Mouse (Mus musculus) cortical plate, adult 2 months (tissue): Measurements from ENCODE around the gene Jade3. TPM values are rescaled to one million over a fixed set of nuclear protein-coding genes. Genes with fewer than 3 reads are reported as not detected.
A peak's percentile ranks its signal among the peaks of the same experiment; 100 is the strongest.

Source experiments
- H3K27ac ChIP-seq: fragments of 200-500 bp; 2 replicates; pipeline ENCODE4 v1.5.1; 2012; ENCODE audit warnings: low read length, control low read depth, inconsistent platforms; ENCODE audit not compliant: insufficient read depth
- H3K4me1 ChIP-seq: fragments of 200-500 bp; 2 replicates; pipeline ENCODE4 v1.6.1; 2011; ENCODE audit warnings: low read length; ENCODE audit not compliant: control insufficient read depth, insufficient read depth
- H3K4me3 ChIP-seq: fragments of 200-500 bp; 2 replicates; pipeline ENCODE4 v1.5.1; 2011; ENCODE audit warnings: mild to moderate bottlenecking, low read length, control low read depth; ENCODE audit not compliant: insufficient read depth
- CTCF ChIP-seq: fragments of 200-500 bp; IDR thresholded peaks from 2 replicates; pipeline ENCODE4 v1.5.1; 2011; ENCODE audit warnings: mild to moderate bottlenecking, control low read depth, low read length; ENCODE audit not compliant: insufficient read depth; ENCODE audit errors: extremely low read depth
- POLR2A ChIP-seq: fragments of 200-500 bp; IDR thresholded peaks from 2 replicates; pipeline ENCODE4 v1.6.1; 2011; ENCODE audit warnings: mild to moderate bottlenecking, low read length, control low read depth; ENCODE audit not compliant: insufficient read depth; ENCODE audit errors: extremely low read depth
- polyA plus RNA-seq: library from polyadenylated mRNA; depleted of rRNA; stranded (reverse); fragments of >200 nt; gene quantifications from 2 replicates; pipeline ENCODE4 v1.2.3, GENCODE M21; 2012

The Jade3 gene
- polyA plus RNA-seq, 1 experiment, result 5.0 TPM

DNA sequence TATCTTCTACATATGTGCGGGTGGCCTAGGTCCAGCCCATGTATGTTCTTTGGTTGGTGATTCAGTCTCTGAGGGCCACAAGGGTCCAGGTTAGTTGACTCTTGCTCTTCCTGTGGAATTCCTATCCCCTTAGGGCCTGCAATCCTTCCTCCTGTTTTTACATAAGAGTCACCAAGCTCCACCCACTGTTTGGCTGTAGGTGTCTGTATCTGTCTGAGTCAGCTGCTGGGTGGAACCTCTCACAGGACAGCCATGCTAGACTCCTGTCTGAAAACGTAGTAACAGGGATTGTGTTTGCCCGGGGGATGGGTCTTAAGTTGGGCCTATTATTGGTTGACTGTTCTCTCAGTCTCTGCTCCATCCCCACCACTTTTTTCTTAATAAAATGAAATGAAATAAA, 13.3 kb upstream of the Jade3 start:
- TF ChIP-seq CTCF (no peak), POLR2A (no peak)
- Histone ChIP-seq H3K27ac (no peak overlapping the region), H3K4me1 (no peaks in the 10 kb centered on the region), H3K4me3 (no peak overlapping the region)

DNA sequence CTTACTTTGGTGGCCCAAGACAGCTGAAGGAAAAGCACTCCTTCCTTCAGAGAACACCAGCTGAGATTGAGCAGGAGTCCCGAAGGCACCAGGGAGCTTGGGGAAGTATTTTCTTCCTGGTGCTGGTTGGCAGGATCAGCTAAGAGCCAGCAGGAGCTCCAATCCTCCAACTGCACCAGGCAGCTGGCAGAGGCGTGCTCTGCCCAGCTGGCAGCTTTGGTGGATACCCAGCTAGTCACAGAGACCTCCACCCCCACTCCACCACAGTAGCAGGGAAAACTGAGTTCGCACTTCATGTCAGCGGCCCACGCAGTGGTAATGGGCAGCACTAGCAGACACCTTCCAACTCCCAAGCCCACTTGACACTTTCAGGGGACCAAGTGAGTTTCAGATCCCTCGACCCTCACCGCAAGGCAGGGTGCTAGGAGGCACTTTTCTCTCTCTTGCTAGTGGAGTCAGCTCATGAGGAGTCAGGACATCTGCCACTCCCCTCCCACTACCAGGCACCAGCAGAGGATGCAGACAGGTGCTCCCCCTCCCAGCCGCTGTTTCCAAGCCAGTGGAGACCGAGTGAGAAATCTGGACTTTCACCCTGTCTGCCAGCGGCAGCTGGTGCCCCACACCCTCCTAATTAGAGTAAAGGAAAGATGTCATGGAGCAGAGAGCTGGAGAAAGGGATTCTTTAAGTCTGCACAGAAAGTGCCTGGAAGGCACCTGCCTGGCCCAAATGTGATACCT, 10.4 kb upstream of the Jade3 start:
- TF ChIP-seq CTCF, result no peak
- TF ChIP-seq POLR2A, result no peak
- Histone ChIP-seq H3K4me1 (no peaks in the 10 kb centered on the region), H3K4me3 (no peak overlapping the region), H3K27ac (no peak overlapping the region)

DNA sequence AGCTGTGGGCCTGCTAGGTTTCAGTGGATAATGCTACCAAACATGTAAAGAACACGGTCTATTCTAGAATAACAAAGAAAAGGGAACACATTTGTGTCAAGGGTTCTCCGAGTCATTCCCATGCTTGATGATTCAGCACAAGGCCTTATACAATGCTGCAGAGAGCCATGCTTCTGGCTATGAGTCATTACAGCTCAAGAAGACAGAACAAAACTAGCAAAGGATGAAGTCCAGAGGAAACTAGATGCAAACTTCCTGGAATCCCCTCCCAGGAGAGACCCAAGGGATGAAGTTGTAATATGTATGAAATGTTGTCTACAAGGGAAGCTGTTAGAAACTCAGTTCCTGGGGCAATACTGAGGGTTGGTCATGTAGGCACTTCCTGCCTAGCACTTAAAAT, 7.0 kb upstream of the Jade3 start:
- TF ChIP-seq POLR2A (no peak), CTCF (no peak)
- H3K4me3 ChIP-seq, result no peak overlapping the region
- no peak overlapping the region for H3K27ac ChIP-seq
- no peaks in the 10 kb centered on the region for H3K4me1 ChIP-seq

DNA sequence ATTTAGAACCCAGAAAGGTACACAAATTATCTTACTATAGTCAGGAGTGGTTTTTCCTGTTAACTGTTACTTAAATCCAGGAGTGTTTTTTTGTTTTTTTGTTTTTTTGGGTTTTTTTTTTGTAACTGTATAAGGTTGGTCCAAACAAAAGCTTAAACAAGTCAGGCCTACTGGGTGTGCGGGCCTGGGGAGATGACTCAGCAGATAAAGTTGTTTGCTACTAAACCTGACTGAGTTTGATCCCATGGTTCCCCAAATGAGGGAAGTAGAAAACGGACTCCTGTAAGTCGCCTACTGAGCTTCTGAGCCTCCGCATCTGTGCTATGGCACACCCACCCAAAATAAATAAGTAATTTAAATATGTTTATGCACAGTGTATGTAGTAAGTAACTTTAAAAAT, 6.0 kb upstream of the Jade3 start:
- TF ChIP-seq CTCF (no peak), POLR2A (no peak)
- no peaks in the 10 kb centered on the region for H3K4me1 ChIP-seq
- no peak overlapping the region for H3K4me3 ChIP-seq
- no peak overlapping the region for H3K27ac ChIP-seq

DNA sequence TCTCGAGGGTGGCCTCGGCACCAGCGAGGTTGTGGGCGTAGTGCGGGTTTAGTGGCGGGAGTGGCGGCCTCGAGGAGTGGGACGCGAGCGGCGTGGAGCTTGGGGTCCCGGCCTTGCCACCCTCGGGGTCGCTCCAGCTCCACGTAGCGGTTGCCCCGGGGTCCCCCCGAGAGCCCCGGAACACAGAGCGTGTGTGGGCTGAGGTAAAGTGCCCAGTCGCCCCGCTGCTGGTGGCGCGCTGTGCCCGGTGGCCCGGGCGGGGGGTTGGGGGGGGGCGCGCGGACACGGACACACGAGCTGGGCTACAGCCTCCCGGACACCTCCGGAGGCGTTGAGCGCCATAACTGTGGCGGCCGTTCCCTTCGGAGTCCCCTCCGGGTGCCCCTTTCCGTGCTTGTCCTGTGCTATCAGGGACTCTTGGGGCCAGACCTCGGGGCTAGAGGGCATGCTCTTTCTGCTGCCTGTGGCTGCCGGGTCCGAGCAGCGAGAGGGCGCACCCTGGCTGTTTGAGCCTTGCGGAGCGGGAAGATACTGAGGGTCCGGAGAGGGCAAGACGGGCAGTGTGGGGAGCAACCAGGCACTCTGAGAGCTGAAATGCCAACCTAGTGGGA, 456 bp downstream of the Jade3 start:
- Histone ChIP-seq H3K4me1 (no peaks in the 10 kb centered on the region), H3K4me3 (peak overlapping the region; percentile 80), H3K27ac (peak overlapping the region; percentile 81)
- TF ChIP-seq CTCF (no peak), POLR2A (no peak)

DNA sequence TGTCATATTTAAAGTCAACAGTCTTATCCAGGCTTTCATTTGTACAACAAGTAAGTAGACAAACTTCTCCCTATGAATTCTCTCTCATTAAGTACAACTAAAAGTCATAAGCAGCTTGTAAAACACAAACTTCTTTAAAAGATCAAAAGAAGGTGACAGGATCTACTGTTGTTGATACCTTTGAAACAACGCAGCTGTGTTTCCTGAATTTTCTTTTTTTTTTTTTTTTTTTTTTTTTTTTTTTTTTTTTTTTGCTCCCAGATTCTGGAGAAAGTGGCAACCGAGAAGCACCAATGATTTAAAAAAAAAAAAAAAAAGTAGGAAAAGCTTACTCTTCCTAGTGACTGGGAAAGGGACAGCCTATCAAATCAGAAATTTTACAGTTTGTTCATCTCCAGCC, 57.7 kb downstream of the Jade3 start:
- Histone ChIP-seq H3K27ac (no peak overlapping the region), H3K4me3 (no peak overlapping the region), H3K4me1 (no peaks in the 10 kb centered on the region)
- no peak for TF ChIP-seq POLR2A
- TF ChIP-seq CTCF, result no peak

DNA sequence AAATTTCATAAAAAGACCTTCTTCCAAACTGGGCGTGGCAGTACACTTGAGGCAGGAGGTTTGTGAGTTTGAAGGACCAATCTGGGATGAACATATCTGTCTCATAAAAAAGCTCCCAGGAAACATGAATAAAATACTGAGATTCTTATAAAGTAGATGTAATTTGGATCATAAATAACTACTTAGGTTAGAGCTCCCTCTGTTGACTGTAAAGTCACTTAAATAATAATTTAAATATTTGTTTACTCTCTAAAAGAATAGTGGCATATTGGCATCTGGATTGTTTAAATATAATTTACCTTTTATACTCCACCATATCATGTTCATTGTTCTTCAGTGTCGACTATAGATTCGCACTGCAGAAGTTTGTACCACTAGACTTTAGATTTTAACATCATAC, 72.2 kb downstream of the Jade3 start:
- H3K4me3 ChIP-seq, result no peak overlapping the region
- H3K4me1 ChIP-seq, result no peaks in the 10 kb centered on the region
- TF ChIP-seq CTCF (no peak), POLR2A (no peak)
- no peak overlapping the region for H3K27ac ChIP-seq

DNA sequence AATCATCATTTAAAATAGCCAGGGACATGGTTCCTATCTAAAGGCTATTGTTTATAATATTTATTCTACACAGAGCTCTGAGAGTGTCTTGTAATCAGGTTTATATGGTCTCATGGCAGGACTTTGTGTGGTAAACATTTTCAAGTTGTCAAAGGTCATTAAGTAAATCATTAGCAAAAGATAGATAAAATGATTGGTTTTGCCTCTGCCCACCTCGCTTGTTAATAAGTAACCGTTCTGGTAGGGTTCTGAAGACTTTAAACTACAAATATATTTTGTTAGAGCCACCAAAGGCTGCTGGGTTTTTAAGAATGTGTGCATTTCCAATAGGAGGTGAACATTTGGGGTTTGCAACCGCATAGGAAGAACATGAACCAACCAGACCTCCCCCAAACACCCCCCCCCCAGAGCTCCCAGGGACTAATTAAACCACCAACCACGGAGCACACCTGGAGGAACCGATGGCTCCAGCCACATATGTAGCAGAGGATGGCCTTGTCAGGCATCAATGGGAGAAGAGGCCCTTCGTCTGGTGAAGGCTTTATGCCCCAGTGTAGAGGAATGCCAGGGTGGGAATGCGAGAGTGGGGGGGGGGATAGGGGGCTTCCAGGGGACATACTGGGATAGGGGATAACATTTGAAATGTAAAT, 94.9 kb downstream of the Jade3 start:
- H3K4me3 ChIP-seq, result no peak overlapping the region
- TF ChIP-seq POLR2A, result no peak
- TF ChIP-seq CTCF, result no peak
- H3K27ac ChIP-seq, result no peak overlapping the region
- no peaks in the 10 kb centered on the region for H3K4me1 ChIP-seq

DNA sequence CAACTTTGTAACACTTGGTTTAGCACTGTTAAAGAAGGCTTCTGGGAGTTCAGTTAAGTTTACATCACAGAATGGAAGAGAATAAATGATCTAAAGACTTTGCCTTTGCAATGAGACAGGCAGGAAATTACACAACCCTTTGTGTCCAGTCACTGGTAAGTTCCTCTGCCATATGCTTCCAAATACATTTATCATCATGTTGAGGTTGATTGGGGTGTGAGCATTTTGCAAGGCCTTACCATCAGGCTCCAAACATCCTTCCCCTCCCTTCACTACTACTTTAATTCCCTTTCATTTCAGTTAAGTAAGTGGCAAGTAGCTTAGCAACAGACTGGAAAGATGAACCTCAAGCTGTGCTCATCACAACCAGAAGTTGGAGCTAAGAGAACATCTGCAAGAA, 96.1 kb downstream of the Jade3 start:
- no peak for TF ChIP-seq CTCF
- no peak for TF ChIP-seq POLR2A
- H3K27ac ChIP-seq, result no peak overlapping the region
- H3K4me3 ChIP-seq, result no peak overlapping the region
- H3K4me1 ChIP-seq, result no peaks in the 10 kb centered on the region

DNA sequence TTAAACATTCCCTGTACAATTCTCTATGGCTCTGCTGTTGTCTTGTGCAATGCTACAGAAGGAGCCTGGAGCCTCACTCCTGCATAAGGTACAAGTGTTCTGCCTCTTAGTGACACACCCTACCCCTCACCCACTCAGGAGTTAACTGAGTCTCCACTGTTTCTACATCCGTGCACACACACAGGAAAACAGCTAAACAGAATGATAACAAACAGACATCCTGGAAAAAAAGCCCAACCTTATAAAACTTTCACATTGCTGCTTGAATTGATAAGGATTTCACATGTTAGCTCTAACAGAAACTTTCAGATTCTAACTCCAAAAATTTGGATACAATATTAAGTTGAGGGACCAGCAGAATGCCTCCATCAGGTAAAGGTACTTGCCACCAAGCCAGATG, 107.1 kb downstream of the Jade3 start:
- TF ChIP-seq POLR2A, result no peak
- no peak for TF ChIP-seq CTCF
- H3K4me1 ChIP-seq, result no peaks in the 10 kb centered on the region
- no peak overlapping the region for H3K27ac ChIP-seq
- H3K4me3 ChIP-seq, result no peak overlapping the region
